Mouse (Mus musculus) embryonic stem cell, embryonic (primary cell): Measurements from ENCODE around the gene Hnrnpdl.

Experiments used
- CTCF ChIA-PET, 4 experiments: fragments of 300-600 bp in 2 of 4; fragments of 350-600 bp in 2 of 4; sonication (Branson Sonifier 250); formaldehyde crosslinking; loops; one replicate each; lab custom pipeline; 2022; ENCODE audit warnings: inconsistent platforms in 2 of 4; lab: Charles Lee
- POLR2A ChIA-PET, 4 experiments: fragments of 300-600 bp in 2 of 4; fragments of 350-600 bp in 2 of 4; sonication (Branson Sonifier 250); formaldehyde crosslinking; loops; one replicate each; lab custom pipeline; 2022; ENCODE audit warnings: antibody characterized with exemption in 4 of 4, inconsistent platforms in 1 of 4; lab: Charles Lee

Gene Hnrnpdl

DNA sequence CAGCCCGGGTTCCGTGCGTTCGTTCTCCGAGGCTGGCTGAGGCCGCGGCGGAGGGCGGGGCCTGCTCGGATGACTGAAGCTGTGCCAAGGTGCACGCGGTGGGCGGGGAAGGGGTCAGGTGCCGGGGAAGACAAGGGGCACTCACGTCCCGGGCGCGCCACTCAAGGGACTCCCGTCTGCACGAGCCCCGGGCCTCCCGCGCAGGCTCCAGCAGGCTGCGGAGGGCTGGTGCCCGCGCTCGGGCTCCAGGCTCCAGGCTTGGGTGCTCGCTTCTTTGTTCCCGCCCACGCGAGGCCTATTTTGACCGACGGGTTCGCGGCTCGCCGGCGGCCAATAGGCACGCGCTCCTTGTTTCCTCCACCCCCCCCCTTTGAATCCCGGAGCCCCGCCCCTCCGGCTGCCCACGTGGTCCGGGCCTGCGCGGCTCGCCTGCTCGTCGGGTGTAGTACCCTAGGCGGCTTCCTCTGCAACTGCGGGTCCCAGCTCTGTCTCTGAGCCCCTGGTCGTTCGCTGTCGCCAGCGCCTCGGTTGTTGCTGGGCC, at the start of gene Hnrnpdl, which contains the start of gene Enoph1:
Gene Hnrnpdl, minus strand, starts transcription at position 63 of the 541 bp plus-strand sequence.
Gene Enoph1, plus strand, starts transcription at position 384 of the 541 bp plus-strand sequence.
- ChIA-PET POLR2A (interaction anchor here (0.5 to 18.3 kb wide), 85 partner anchors 4 to 1978 kb away, joined by 3 to 388 read pairs (median 5); partner anchors contain the start of genes Cops4 (in 2 of the 4), 4930524J08Rik (in 1 of the 4), Enoph1 (in 1 of the 4) and Hnrnpd (in 1 of the 4)), CTCF (interaction anchor here in 2 of 4 experiments (0.5 to 1.0 kb wide), 3 partner anchors 62 to 1130 kb away, joined by 3 to 5 read pairs (median 3); no protein-coding TSS in a partner anchor)

DNA sequence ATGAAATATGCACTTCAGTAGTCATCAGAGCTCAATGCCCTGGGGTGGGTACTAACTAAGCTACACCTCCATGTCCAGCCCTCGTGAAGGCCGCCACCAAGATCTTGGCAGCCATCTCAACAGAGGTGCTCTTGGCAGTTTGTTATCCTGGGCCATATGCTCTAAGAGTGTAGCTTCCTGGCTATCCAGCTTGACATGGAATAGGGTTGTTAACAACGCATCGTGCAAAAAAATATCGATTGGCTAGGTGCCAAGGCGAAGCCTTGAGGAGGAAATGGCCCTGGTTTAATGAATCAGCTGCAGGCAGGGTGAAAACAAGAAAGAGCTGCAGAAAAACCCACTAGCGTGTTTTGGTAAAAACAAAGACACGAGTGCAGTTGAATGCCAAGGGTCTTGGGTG, 45.6 kb upstream of the Hnrnpdl start:
- ChIA-PET POLR2A (interaction anchor here in 2 of 4 experiments (0.6 to 1.5 kb wide), 6 partner anchors 13 to 312 kb away, joined by 3 to 4 read pairs (median 3); partner anchors contain the start of genes Enoph1 (in 1 of the 2) and Hnrnpdl (in 1 of the 2)), CTCF (interaction anchor here in 1 of 4 experiments (0.6 kb wide), 1 partner anchor 169 kb away, joined by 3 read pairs; no protein-coding TSS in a partner anchor)

DNA sequence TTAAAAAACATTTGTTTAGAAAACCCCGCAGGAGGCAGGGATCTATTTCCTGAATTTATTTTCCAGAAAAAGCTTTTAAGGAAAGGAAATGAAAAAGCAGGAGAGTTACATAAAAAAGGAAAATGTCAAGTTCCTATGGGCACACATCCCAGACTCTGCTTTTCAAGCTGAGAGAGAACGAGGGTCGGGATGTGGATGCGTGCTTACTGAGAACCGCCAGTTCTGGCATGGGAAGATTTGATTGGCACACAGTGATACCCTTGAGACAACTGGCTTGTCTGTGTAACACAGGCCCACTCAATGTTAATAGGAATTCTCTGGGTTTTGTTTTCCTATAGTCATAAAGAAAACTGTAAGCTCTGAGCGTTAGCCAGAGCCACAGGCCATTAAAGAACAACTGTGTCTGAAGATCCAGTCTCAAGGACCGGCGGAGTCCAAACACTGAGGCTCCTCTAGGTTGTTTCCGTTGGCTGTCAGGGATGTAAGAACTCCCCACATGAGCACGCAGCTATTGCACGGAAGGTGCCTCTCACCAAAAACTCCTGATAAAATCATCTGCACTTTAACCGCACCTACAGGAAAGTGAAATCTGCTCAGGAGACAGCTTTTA, 44.6 kb upstream of the Hnrnpdl start:
- CTCF ChIA-PET, result interaction anchor here in 1 of 4 experiments (0.7 kb wide), 1 partner anchor 168 kb away, joined by 6 read pairs; no protein-coding TSS in a partner anchor
- POLR2A ChIA-PET, result interaction anchor here in 1 of 4 experiments (0.7 to 1.5 kb wide), 6 partner anchors 12 to 53 kb away, joined by 3 to 4 read pairs (median 4); partner anchors contain the start of genes Enoph1 and Hnrnpdl

DNA sequence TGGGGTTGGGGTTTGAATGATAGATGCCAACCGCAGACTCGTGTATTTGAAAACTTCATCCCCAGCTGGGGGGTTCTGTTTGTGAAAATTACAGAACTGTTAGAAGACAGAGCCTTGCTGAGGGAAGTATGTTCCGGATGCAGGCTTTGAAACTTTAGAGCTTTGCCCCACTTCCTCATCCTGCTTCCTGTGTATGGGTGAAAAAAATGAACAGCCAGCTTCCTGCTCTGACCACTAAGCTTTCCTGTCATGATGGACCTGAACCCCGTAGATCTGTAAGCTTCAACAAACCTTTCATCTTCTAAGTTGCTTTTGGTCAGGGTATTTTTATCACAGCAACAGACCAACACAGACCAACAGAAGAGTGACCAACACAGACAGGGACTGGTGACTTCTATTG, 42.5 kb upstream of the Hnrnpdl start:
- ChIA-PET POLR2A (interaction anchor here in 3 of 4 experiments (0.6 to 3.0 kb wide), 7 partner anchors 9 to 566 kb away, joined by 3 to 14 read pairs (median 3); partner anchors contain the start of gene Hnrnpdl (in 1 of the 3)), CTCF (interaction anchor here (0.6 to 1.4 kb wide), 5 partner anchors 9 to 823 kb away, joined by 3 to 9 read pairs (median 3); no protein-coding TSS in a partner anchor)

DNA sequence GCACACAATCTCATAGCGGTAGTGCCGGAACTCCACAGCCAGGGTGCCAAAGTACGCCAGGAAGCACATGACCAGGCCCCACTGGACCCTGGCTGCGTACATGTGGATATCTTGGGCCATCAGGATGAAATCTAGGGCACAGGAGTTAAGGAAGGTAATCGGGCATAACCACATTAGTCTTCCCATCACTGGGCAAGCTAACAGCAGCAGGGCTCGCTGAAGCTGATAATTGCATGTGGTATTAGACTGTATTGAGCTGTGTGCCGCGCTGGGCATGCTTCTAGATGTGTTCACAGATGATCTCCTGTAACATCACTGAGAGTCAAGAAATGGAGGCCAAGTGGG, 40.4 kb upstream of the Hnrnpdl start:
- ChIA-PET POLR2A (interaction anchor here (0.5 to 3.2 kb wide), 25 partner anchors 9 to 640 kb away, joined by 3 to 20 read pairs (median 4); partner anchors contain the start of genes Cops4 (in 1 of the 4) and Hnrnpdl (in 1 of the 4)), CTCF (interaction anchor here in 3 of 4 experiments (0.5 to 1.4 kb wide), 7 partner anchors 9 to 265 kb away, joined by 3 to 12 read pairs (median 3); no protein-coding TSS in a partner anchor)

DNA sequence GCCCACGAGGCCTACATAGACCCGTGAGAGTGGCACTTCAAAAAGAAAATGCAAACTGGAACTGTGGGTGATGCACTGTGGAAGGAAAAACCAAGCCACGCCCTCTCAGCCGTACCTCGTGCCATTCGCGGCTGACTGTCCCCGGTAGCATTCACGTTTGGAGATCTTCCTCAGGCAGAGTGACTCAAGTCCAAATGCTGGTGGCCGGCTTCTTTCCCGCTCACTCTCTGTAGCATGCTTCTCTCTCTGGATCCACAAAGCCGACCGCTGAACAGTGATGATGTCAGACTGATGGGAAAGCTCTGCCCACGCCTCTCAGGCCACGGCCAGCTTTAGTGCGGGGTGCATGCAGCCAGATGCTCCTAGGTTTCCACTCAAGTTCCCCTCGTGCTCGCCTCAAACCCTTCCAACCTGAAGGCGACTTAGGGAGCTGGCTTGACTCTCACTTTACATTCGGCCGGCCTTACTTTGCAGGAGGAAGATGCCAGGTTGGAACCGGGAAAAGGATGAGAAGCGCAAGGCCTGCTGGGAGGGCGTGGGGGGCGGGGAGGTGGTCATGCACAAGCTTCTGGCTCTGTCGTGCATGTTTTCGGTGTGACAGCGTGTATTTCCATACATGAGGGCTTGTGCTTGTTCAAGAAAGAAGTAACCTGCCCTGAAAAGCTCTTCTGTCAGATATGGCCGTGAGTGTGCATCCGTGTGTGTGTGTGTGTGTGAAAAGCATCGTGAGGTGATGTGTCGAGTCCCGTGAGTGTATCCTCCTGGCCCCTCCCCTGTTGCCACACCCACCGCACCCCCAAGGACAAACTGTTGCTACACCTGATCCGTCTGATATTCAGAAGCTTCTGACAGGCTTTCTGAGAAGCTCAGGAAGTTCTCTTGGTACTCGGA, 39.8 kb upstream of the Hnrnpdl start:
- ChIA-PET CTCF (interaction anchor here in 3 of 4 experiments (0.5 to 1.2 kb wide), 6 partner anchors 8 to 151 kb away, joined by 3 to 12 read pairs (median 4); no protein-coding TSS in a partner anchor), POLR2A (interaction anchor here (0.5 to 3.2 kb wide), 33 partner anchors 8 to 1338 kb away, joined by 3 to 20 read pairs (median 4); partner anchors contain the start of genes Cops4 (in 1 of the 4) and Hnrnpdl (in 1 of the 4))

DNA sequence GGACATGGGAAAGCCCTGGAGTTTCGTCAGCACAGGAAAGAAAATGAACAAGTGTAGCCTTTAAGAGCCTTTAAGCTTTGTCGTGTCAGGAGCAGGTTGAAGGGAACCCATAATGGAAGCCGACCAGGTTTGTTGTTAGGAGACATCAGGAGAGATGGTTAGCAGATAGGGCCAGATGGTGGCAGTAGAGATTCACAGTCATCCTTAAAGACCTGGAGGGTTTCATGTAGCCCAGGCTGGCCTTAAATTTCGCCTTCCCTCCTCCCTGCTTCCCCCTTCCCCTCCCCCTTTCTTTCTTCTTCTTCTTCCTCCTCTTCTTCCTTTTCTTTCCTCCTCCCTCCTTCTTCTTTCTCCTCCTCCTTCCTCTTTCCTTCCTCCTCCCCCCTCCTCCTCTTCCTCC, 35.1 kb upstream of the Hnrnpdl start:
- ChIA-PET CTCF (interaction anchor here in 1 of 4 experiments (0.6 to 0.8 kb wide), 2 partner anchors 144 to 305 kb away, joined by 3 to 4 read pairs; no protein-coding TSS in a partner anchor), POLR2A (interaction anchor here (0.5 to 1.6 kb wide), 4 partner anchors 9 to 251 kb away, joined by 3 to 4 read pairs (median 4); no protein-coding TSS in a partner anchor)

DNA sequence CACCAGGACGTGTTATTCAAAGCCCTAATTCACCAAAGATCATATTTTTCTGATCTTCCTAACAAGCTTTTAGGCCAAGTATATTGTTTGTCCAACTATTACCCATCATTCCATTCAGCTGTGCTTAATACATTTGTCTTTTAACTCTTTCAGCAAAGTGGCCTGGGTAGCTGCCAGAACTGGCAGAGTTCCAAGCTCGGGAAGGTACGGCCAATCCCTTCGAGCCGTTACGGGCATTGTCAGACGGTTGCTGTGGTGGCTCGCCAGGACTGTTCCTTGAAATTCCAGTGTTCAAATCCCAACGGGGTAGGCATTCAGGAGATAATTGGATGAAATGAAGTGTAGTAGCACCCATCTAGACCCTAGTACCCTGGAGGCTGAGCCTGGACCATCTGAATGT, 33.1 kb upstream of the Hnrnpdl start:
- CTCF ChIA-PET, result interaction anchor here in 1 of 4 experiments (1.2 kb wide), 1 partner anchor 404 kb away, joined by 3 read pairs; no protein-coding TSS in a partner anchor
- POLR2A ChIA-PET, result interaction anchor here in 3 of 4 experiments (0.5 to 2.6 kb wide), 14 partner anchors 10 to 234 kb away, joined by 3 to 10 read pairs (median 3); no protein-coding TSS in a partner anchor

DNA sequence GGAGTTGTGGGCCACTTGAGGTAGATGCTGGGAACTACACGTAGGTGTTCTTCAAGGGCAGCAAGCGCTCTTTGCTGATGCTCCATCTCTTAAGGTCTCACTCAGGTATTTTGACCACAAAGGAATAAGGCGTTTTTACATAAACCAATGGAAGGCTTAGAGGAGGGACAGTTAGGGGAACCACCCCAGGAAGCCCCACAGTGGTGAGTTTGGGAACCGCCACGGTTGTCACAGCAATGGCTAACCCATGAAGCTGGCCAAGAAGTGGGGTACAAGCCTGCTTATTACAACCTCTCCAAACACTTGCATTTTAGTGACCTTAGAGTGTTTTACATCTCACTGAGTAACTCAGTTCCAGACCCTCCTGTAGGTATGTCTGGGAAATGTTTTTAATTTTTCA, 32.1 kb upstream of the Hnrnpdl start:
- ChIA-PET POLR2A (interaction anchor here in 2 of 4 experiments (1.0 to 2.6 kb wide), 11 partner anchors 8 to 42 kb away, joined by 3 to 10 read pairs (median 5); no protein-coding TSS in a partner anchor), CTCF (no interaction called here)

DNA sequence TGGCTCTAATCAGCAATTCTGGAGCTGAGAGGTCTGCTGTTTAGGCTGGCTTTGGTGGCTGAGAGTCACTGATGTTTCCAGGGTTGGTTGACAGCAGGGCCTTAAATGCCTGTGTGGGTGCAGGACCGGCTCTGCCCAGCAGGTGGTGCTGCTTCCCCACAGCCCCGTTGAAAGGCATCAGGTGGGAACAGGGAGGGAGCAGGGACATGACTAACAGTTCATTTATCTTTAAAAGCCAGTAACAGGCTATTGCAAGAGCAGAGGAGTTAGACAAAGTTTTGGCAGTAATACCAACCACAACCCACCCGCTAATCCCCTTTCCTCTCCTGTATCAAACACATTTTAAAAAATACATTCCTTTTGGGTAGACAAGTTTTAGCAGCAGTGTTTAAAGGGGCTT, 30.8 kb upstream of the Hnrnpdl start:
- CTCF ChIA-PET, result interaction anchor here in 2 of 4 experiments (0.7 to 1.9 kb wide), 4 partner anchors 11 to 271 kb away, joined by 3 to 7 read pairs (median 4); no protein-coding TSS in a partner anchor

DNA sequence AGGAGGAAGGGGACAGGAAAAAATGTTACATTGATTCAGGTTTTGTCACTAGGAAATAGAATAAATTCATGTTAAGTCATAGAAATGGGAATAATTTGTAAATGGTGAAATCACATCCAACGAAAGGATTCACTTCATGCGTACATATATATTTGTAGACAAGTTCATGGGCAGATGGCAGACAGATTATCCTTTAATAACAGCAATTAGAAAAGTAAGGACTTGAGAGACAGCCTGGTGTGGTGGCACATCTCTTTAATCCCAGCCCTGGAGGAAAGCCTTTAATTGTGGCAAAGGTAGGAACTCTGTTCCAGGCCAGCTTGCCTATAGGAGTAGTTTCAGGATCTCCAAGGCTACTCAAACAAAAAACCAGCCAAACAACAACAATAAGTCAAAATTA, 30.1 kb upstream of the Hnrnpdl start:
- ChIA-PET POLR2A (interaction anchor here in 2 of 4 experiments (0.5 to 1.1 kb wide), 4 partner anchors 10 to 31 kb away, joined by 3 read pairs; no protein-coding TSS in a partner anchor), CTCF (interaction anchor here in 2 of 4 experiments (0.9 to 1.9 kb wide), 3 partner anchors 12 to 171 kb away, joined by 3 to 7 read pairs (median 4); no protein-coding TSS in a partner anchor)

More for the DNA sequence above, 30.8 kb upstream of the Hnrnpdl start:
- POLR2A ChIA-PET, result interaction anchor here in 2 of 4 experiments (0.9 to 1.6 kb wide), 6 partner anchors 9 to 31 kb away, joined by 3 to 7 read pairs (median 4); no protein-coding TSS in a partner anchor

DNA sequence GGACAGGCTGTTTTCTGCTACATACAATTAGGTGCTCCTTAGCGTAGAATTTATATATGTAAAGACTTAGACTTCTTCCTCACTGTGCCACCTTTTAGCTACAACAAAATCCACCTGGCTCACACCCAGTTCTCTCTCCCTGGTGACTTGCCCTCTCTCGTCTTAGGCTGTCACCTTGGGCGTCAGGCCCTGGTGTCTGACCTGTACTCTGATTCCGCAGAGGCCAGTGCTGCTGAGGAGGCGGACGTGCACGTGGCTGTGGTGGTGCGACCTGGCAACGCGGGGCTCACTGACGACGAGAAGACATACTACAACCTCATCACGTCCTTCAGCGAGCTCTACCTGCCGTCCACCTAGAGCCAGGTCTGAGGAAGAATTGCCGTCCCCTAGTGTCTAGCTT, 28.1 kb upstream of the Hnrnpdl start:
- POLR2A ChIA-PET, result interaction anchor here in 2 of 4 experiments (0.6 to 6.9 kb wide), 10 partner anchors 10 to 94 kb away, joined by 3 to 75 read pairs (median 10); partner anchors contain the start of genes Enoph1 (in 2 of the 2) and Hnrnpdl (in 2 of the 2)
- CTCF ChIA-PET, result interaction anchor here in 1 of 4 experiments (0.5 to 0.6 kb wide), 2 partner anchors 10 to 11 kb away, joined by 4 to 5 read pairs; no protein-coding TSS in a partner anchor

DNA sequence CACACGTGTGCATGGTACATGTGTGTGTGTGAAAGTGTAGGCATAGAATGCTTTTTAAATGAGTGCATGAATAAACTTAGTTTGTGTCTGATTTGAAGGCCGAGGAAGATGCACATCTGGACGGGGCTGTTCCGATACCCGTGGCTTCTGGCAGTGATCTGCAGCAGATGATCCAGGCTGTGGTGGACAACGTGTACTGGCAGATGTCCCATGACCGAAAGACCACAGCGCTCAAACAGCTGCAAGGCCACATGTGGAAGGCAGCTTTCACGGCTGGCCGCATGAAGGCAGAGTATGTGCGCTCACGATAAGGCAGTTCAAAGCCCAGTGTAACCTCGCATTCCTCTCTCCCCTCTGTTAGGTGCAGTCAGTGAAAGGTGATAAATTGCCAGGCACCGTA, 21.4 kb upstream of the Hnrnpdl start:
- CTCF ChIA-PET, result no interaction called here
- POLR2A ChIA-PET, result interaction anchor here in 2 of 4 experiments (1.1 to 3.4 kb wide), 7 partner anchors 9 to 22 kb away, joined by 3 to 13 read pairs (median 5); partner anchors contain the start of genes Enoph1 (in 1 of the 2) and Hnrnpdl (in 1 of the 2)

DNA sequence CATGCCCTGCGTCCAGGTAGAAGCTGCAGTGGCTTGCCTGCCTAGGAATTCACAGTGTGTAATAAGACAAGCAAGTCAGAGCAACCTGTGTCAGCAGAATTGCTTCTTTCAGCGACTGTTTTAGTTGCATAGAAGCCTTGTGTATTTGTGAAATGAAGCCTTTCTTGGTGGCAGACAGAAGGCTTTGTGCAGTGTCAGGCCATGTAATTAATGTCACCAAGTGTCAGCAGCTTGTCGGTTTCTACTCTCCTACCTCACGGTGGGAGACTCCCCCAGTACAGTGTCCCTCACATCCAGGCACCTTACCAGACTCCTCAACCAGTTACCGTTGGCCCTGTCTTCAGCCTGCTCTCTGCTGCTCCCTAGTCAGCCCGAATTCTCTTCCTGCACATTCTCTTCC, 19.9 kb upstream of the Hnrnpdl start:
- ChIA-PET CTCF (no interaction called here), POLR2A (interaction anchor here in 2 of 4 experiments (0.6 to 5.7 kb wide), 11 partner anchors 8 to 370 kb away, joined by 3 to 57 read pairs (median 3); partner anchors contain the start of genes Enoph1 (in 2 of the 2) and Hnrnpdl (in 2 of the 2))

DNA sequence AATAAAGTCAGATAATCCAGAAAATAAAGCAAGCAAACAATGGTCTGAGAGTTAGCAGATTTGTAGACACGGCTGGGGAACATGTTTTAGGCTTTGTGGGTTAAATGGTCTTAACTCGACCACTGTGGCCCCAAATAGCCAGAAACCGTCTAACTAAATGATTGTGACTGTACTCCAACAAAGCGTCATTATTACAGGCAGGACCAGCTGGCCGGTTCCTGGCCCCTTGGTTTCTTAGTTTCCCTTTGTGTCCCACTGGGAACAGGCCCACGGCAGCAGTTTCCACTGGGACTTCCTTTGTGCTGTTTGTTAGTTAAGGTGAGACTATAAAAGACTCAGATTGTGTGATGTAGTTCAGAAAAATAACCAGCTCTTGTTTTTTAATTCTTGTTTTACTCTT, 19.3 kb upstream of the Hnrnpdl start:
- ChIA-PET CTCF (no interaction called here), POLR2A (interaction anchor here in 2 of 4 experiments (0.6 to 5.7 kb wide), 12 partner anchors 9 to 370 kb away, joined by 3 to 57 read pairs (median 3); partner anchors contain the start of genes Enoph1 (in 2 of the 2) and Hnrnpdl (in 2 of the 2))
